Mouse (Mus musculus) MEL (cell line): ENCODE measurements around the gene Chac2. TPM values are rescaled to one million over a fixed set of nuclear protein-coding genes. Genes with fewer than 3 reads are reported as not detected.
A peak's percentile ranks its signal among the peaks of the same experiment; 100 is the strongest.

Source experiments
- DNase-seq: peaks from one replicate; pipeline ENCODE4 v3.0.0; 2011; ENCODE audit warnings: low read depth, low spot score
- H3K27ac ChIP-seq: 2 replicates; pipeline ENCODE4 v1.5.1; 2012; ENCODE audit warnings: low read depth, mild to moderate bottlenecking, control low read depth, low read length, moderate library complexity; ENCODE audit not compliant: control insufficient read depth
- H3K27me3 ChIP-seq, 2 experiments: fragments of 150-350 bp in 1 of 2; sonication (generic) in 1 of 2; 2 replicates each; pipeline ENCODE4 v1.6.1; 2012; ENCODE audit warnings: low read length in 2 of 2, mild to moderate bottlenecking in 2 of 2, improper control_type of control experiment in 1 of 2, moderate library complexity in 1 of 2; ENCODE audit not compliant: insufficient read depth in 2 of 2, control insufficient read depth in 1 of 2
- H3K36me3 ChIP-seq, 2 experiments: 2 replicates each; pipeline ENCODE4 v1.6.1; 2012 to 2014; ENCODE audit warnings: low read length in 2 of 2, improper control_type of control experiment in 1 of 2, inconsistent platforms in 1 of 2, mild to moderate bottlenecking in 1 of 2; ENCODE audit not compliant: insufficient read depth in 2 of 2, control insufficient read depth in 1 of 2
- H3K4me1 ChIP-seq, 2 experiments: fragments of 150-350 bp in 1 of 2; sonication (generic) in 1 of 2; 2 replicates each; pipeline ENCODE4 v1.6.1; 2012; ENCODE audit warnings: low read length in 2 of 2, improper control_type of control experiment in 1 of 2, mild to moderate bottlenecking in 1 of 2; ENCODE audit not compliant: insufficient read depth in 2 of 2, control insufficient read depth in 1 of 2
- H3K4me3 ChIP-seq, 2 experiments: fragments of 150-350 bp in 1 of 2; sonication (generic) in 1 of 2; 2 replicates each; pipeline ENCODE4 v1.5.1; 2012; ENCODE audit warnings: low read depth in 2 of 2, low read length in 2 of 2, mild to moderate bottlenecking in 2 of 2, moderate library complexity in 2 of 2, control low read depth in 1 of 2, improper control_type of control experiment in 1 of 2; ENCODE audit not compliant: control insufficient read depth in 1 of 2, insufficient read depth in 1 of 2
- H3K79me2 ChIP-seq: 2 replicates; pipeline ENCODE4 v1.6.1; 2012; ENCODE audit warnings: mild to moderate bottlenecking, low read length, moderate library complexity; ENCODE audit not compliant: control insufficient read depth, poor library complexity, insufficient read depth
- H3K9ac ChIP-seq: 2 replicates; pipeline ENCODE4 v1.6.1; 2012; ENCODE audit warnings: low read depth, mild to moderate bottlenecking, control low read depth, low read length, moderate library complexity; ENCODE audit not compliant: control insufficient read depth, poor library complexity, severe bottlenecking
- H3K9me3 ChIP-seq: fragments of 150-350 bp; sonication (generic); replicated peaks from 2 replicates; pipeline ENCODE4 v1.6.1; 2012; ENCODE audit warnings: mild to moderate bottlenecking, low read length, improper control_type of control experiment, moderate library complexity; ENCODE audit not compliant: insufficient read depth
- BHLHE40 ChIP-seq: IDR thresholded peaks from 2 replicates; pipeline ENCODE4 v1.6.1; 2012; ENCODE audit warnings: low read depth, mild to moderate bottlenecking, inconsistent platforms, low read length, improper control_type of control experiment, borderline replicate concordance
- CHD1 ChIP-seq: IDR thresholded peaks from 2 replicates; pipeline ENCODE4 v1.6.1; 2012; ENCODE audit warnings: low read depth, mild to moderate bottlenecking, inconsistent platforms, low read length, improper control_type of control experiment
- CHD2 ChIP-seq: IDR thresholded peaks from 2 replicates; pipeline ENCODE4 v1.6.1; 2011; ENCODE audit warnings: low read length, improper control_type of control experiment
- CTCF ChIP-seq, 3 experiments: IDR thresholded peaks in 2 of 3; conservative IDR thresholded peaks in 1 of 3; 2 replicates each; pipeline ENCODE4 v1.5.1; 2011 to 2012; ENCODE audit warnings: low read length in 3 of 3, low read depth in 2 of 3, mild to moderate bottlenecking in 2 of 3, improper control_type of control experiment in 1 of 3, inconsistent platforms in 1 of 3, mixed read lengths in 1 of 3, moderate library complexity in 1 of 3; ENCODE audit not compliant: control insufficient read depth in 1 of 3, insufficient read depth in 1 of 3, poor library complexity in 1 of 3, severe bottlenecking in 1 of 3
- E2F4 ChIP-seq: IDR thresholded peaks from 2 replicates; pipeline ENCODE4 v1.6.1; 2011; ENCODE audit warnings: low read depth, low read length, improper control_type of control experiment, borderline replicate concordance
- ELF1 ChIP-seq: IDR thresholded peaks from 2 replicates; pipeline ENCODE4 v1.6.1; 2014; ENCODE audit warnings: low read depth, mild to moderate bottlenecking, inconsistent platforms, low read length, improper control_type of control experiment, moderate library complexity
- EP300 ChIP-seq, 2 experiments: IDR thresholded peaks; 2 replicates each; pipeline ENCODE4 v1.6.1; 2011; ENCODE audit warnings: improper control_type of control experiment in 2 of 2, low read length in 2 of 2, low read depth in 1 of 2, mild to moderate bottlenecking in 1 of 2
- ETS1 ChIP-seq: IDR thresholded peaks from 2 replicates; pipeline ENCODE4 v1.6.1; 2012; ENCODE audit warnings: low read depth, mild to moderate bottlenecking, inconsistent platforms, low read length, improper control_type of control experiment, moderate library complexity
- GABPA ChIP-seq: IDR thresholded peaks from 2 replicates; pipeline ENCODE4 v1.6.1; 2012; ENCODE audit warnings: low read depth, mild to moderate bottlenecking, inconsistent platforms, low read length, improper control_type of control experiment, moderate library complexity
- GATA1 ChIP-seq: IDR thresholded peaks from 2 replicates; pipeline ENCODE4 v1.6.1; 2011; ENCODE audit warnings: low read depth, low read length, improper control_type of control experiment
- HCFC1 ChIP-seq: IDR thresholded peaks from 2 replicates; pipeline ENCODE4 v1.6.1; 2012; ENCODE audit warnings: low read depth, mild to moderate bottlenecking, inconsistent platforms, low read length, improper control_type of control experiment, moderate library complexity
- JUND ChIP-seq: IDR thresholded peaks from 2 replicates; pipeline ENCODE4 v1.6.1; 2011; ENCODE audit warnings: low read depth, mild to moderate bottlenecking, improper control_type of control experiment, low read length
- KAT2A ChIP-seq: conservative IDR thresholded peaks from 2 replicates; pipeline ENCODE4 v1.6.1; 2012; ENCODE audit warnings: low read depth, low read length, improper control_type of control experiment, inconsistent platforms
- MAFK ChIP-seq: IDR thresholded peaks from 2 replicates; pipeline ENCODE4 v1.6.1; 2011; ENCODE audit warnings: low read depth, mild to moderate bottlenecking, low read length, improper control_type of control experiment, borderline replicate concordance
- MAX ChIP-seq: IDR thresholded peaks from 2 replicates; pipeline ENCODE4 v1.6.1; 2011; ENCODE audit warnings: low read length, improper control_type of control experiment
- MAZ ChIP-seq: IDR thresholded peaks from 2 replicates; pipeline ENCODE4 v1.6.1; 2012; ENCODE audit warnings: low read depth, mild to moderate bottlenecking, inconsistent platforms, low read length, improper control_type of control experiment
- MEF2A ChIP-seq: IDR thresholded peaks from 2 replicates; pipeline ENCODE4 v1.6.1; 2014; ENCODE audit warnings: low read depth, mild to moderate bottlenecking, inconsistent platforms, low read length, improper control_type of control experiment; ENCODE audit not compliant: poor library complexity, insufficient replicate concordance, severe bottlenecking; ENCODE audit errors: extremely low read depth
- MXI1 ChIP-seq: IDR thresholded peaks from 2 replicates; pipeline ENCODE4 v1.6.1; 2011; ENCODE audit warnings: mild to moderate bottlenecking, low read depth, low read length, improper control_type of control experiment
- MYB ChIP-seq: IDR thresholded peaks from 2 replicates; pipeline ENCODE4 v1.6.1; 2011; ENCODE audit warnings: mild to moderate bottlenecking, low read depth, low read length, improper control_type of control experiment
- MYC ChIP-seq: IDR thresholded peaks from 2 replicates; pipeline ENCODE4 v1.6.1; 2011; ENCODE audit warnings: low read depth, mild to moderate bottlenecking, low read length, improper control_type of control experiment, moderate library complexity
- NELFE ChIP-seq: IDR thresholded peaks from 2 replicates; pipeline ENCODE4 v1.6.1; 2011; ENCODE audit warnings: low read depth, low read length, improper control_type of control experiment
- NRF1 ChIP-seq: IDR thresholded peaks from 2 replicates; pipeline ENCODE4 v1.6.1; 2014; ENCODE audit warnings: low read depth, mild to moderate bottlenecking, inconsistent platforms, low read length, improper control_type of control experiment, moderate library complexity; ENCODE audit not compliant: poor library complexity, insufficient read depth, severe bottlenecking
- POLR2A ChIP-seq, 2 experiments: IDR thresholded peaks; 2 replicates each; pipeline ENCODE4 v1.6.1; 2011 to 2012; ENCODE audit warnings: low read length in 2 of 2, mild to moderate bottlenecking in 2 of 2, control low read depth in 1 of 2, improper control_type of control experiment in 1 of 2, low read depth in 1 of 2, moderate library complexity in 1 of 2; ENCODE audit not compliant: control insufficient read depth in 1 of 2, insufficient read depth in 1 of 2, poor library complexity in 1 of 2
- POLR2AphosphoS2 ChIP-seq: IDR thresholded peaks from 2 replicates; pipeline ENCODE4 v1.6.1; 2011; ENCODE audit warnings: low read length, improper control_type of control experiment
- RAD21 ChIP-seq: IDR thresholded peaks from 2 replicates; pipeline ENCODE4 v1.6.1; 2011; ENCODE audit warnings: mild to moderate bottlenecking, low read depth, low read length, improper control_type of control experiment
- RCOR1 ChIP-seq: IDR thresholded peaks from 2 replicates; pipeline ENCODE4 v1.6.1; 2012; ENCODE audit warnings: low read depth, mild to moderate bottlenecking, inconsistent platforms, low read length, improper control_type of control experiment
- SIN3A ChIP-seq: IDR thresholded peaks from 2 replicates; pipeline ENCODE4 v1.6.1; 2012; ENCODE audit warnings: low read length, improper control_type of control experiment, inconsistent platforms
- SMC3 ChIP-seq: IDR thresholded peaks from 2 replicates; pipeline ENCODE4 v1.6.1; 2011; ENCODE audit warnings: low read depth, low read length, improper control_type of control experiment
- TAL1 ChIP-seq: IDR thresholded peaks from 2 replicates; pipeline ENCODE4 v1.6.1; 2012; ENCODE audit warnings: mild to moderate bottlenecking, inconsistent platforms, low read length, moderate library complexity, mixed read lengths
- TBP ChIP-seq: IDR thresholded peaks from 2 replicates; pipeline ENCODE4 v1.8.0; 2011; ENCODE audit warnings: low read depth, low read length, improper control_type of control experiment
- TCF12 ChIP-seq: IDR thresholded peaks from 2 replicates; pipeline ENCODE4 v1.6.1; 2014; ENCODE audit warnings: low read depth, mild to moderate bottlenecking, inconsistent platforms, low read length, improper control_type of control experiment, moderate library complexity
- UBTF ChIP-seq: IDR thresholded peaks from 2 replicates; pipeline ENCODE4 v1.6.1; 2012; ENCODE audit warnings: low read depth, mild to moderate bottlenecking, inconsistent platforms, low read length, improper control_type of control experiment, moderate library complexity, borderline replicate concordance; ENCODE audit not compliant: insufficient read depth
- USF1 ChIP-seq: IDR thresholded peaks from 2 replicates; pipeline ENCODE4 v1.6.1; 2014; ENCODE audit warnings: low read depth, mild to moderate bottlenecking, inconsistent platforms, low read length, improper control_type of control experiment, moderate library complexity
- USF2 ChIP-seq, 2 experiments: IDR thresholded peaks; 2 replicates each; pipeline ENCODE4 v1.6.1; 2011 to 2012; ENCODE audit warnings: improper control_type of control experiment in 2 of 2, low read length in 2 of 2, borderline replicate concordance in 1 of 2, inconsistent platforms in 1 of 2, low read depth in 1 of 2, mild to moderate bottlenecking in 1 of 2; ENCODE audit not compliant: insufficient read depth in 1 of 2
- ZC3H11A ChIP-seq: IDR thresholded peaks from 2 replicates; pipeline ENCODE4 v1.6.1; 2012; ENCODE audit warnings: low read depth, mild to moderate bottlenecking, inconsistent platforms, low read length, improper control_type of control experiment
- ZKSCAN1 ChIP-seq: IDR thresholded peaks from 2 replicates; pipeline ENCODE4 v1.6.1; 2012; ENCODE audit warnings: low read depth, mild to moderate bottlenecking, inconsistent platforms, low read length, improper control_type of control experiment, moderate library complexity
- ZMIZ1 ChIP-seq: IDR thresholded peaks from 2 replicates; pipeline ENCODE4 v1.6.1; 2012; ENCODE audit warnings: low read depth, mild to moderate bottlenecking, inconsistent platforms, low read length, improper control_type of control experiment, moderate library complexity
- ZNF384 ChIP-seq: IDR thresholded peaks from 2 replicates; pipeline ENCODE4 v1.6.1; 2012; ENCODE audit warnings: low read depth, mild to moderate bottlenecking, inconsistent platforms, low read length, improper control_type of control experiment
- polyA plus RNA-seq, 2 experiments: library from polyadenylated mRNA; stranded (reverse) in 1 of 2; unstranded in 1 of 2; fragments of >175 nt in 1 of 2; fragments of >200 nt in 1 of 2; gene quantifications; 2 replicates each; pipeline versions ENCODE4 v1.2.1 to v1.2.4; 2012; ENCODE audit warnings: low replicate concordance in 2 of 2, low read depth in 1 of 2; ENCODE audit not compliant: insufficient read length in 2 of 2, insufficient read depth in 1 of 2, missing spikeins in 1 of 2
- total RNA-seq: library from RNA; depleted of rRNA; stranded (reverse); fragments of 300-350 nt; gene quantifications from 2 replicates; pipeline ENCODE4 v1.2.3, GENCODE M21; 2012

The Chac2 gene
- total and polyA plus RNA-seq, 3 experiments: 10.8 to 11.1 TPM; not detected in 1

GRCm38 (mm10) chr11:30928079-30928478 is 58.1 kb downstream of the Chac2 start:
- Histone ChIP-seq H3K4me1 (peaks cover 25 to 29% of the 10 kb centered on the region in 2 experiments), H3K27me3 (no peaks in the 10 kb centered on the region), H3K4me3 (no peak overlapping the region), H3K9me3 (no peaks in the 10 kb centered on the region), H3K27ac (peak overlapping the region; percentile 20), H3K9ac (no peak overlapping the region), H3K79me2 (no peaks in the 10 kb centered on the region), H3K36me3 (peaks cover 6 to 43% of the 10 kb centered on the region in 2 experiments)
- peak; percentile 79 for DNase-seq
- TF ChIP-seq MYC (0 out of 2 replicates have a peak, but pooled peaks have one; percentile 68), UBTF (no peak), BHLHE40 (no peak), HCFC1 (no peak), GATA1 (peak; percentile 96), MXI1 (no peak), POLR2A (IDR thresholded peaks at IDR 0.05; ENCODE audit: control insufficient read depth in 1 of 2, insufficient read depth in 1 of 2, low read depth in 1 of 2, low read length in 2 of 2, poor library complexity in 1 of 2) (no peak), POLR2AphosphoS2 (no peak), MAX (no peak), E2F4 (no peak), ZKSCAN1 (no peak), TAL1 (peak; percentile 72), MAZ (no peak), CHD1 (no peak), CTCF (IDR thresholded peaks at IDR 0.05 in 2 of 3, conservative IDR thresholded peaks at IDR 0.05 in 1 of 3; ENCODE audit: control insufficient read depth in 1 of 3, insufficient read depth in 1 of 3, low read depth in 2 of 3, low read length in 3 of 3, poor library complexity in 1 of 3, severe bottlenecking in 1 of 3) (no peak), MYB (no peak), KAT2A (no peak), CHD2 (no peak), RAD21 (no peak), MAFK (0 out of 2 replicates have a peak, but pooled peaks have one; percentile 15), USF1 (no peak), NRF1 (no peak), ZNF384 (no peak), ZMIZ1 (no peak), TBP (no peak), EP300 (IDR thresholded peaks at IDR 0.05; ENCODE audit: low read depth in 1 of 2, low read length in 2 of 2) (peak; percentile 92 to 95), USF2 (IDR thresholded peaks at IDR 0.05; ENCODE audit: borderline replicate concordance in 1 of 2, insufficient read depth in 1 of 2, low read depth in 1 of 2, low read length in 2 of 2) (no peak), MEF2A (no peak), ZC3H11A (no peak), GABPA (no peak), JUND (no peak), RCOR1 (peak; percentile 64; the same call in 1 of the 2 replicates), ETS1 (peak; percentile 87), TCF12 (peak; percentile 93), ELF1 (no peak), NELFE (no peak), SMC3 (no peak), SIN3A (peak; percentile 53; the same call in 1 of the 2 replicates)
